Mouse (Mus musculus) thymus, adult 2 months (tissue): ENCODE results near the gene Uhrf1.

ENCODE experiments used
- CTCF ChIP-seq: fragments of 200-500 bp; IDR thresholded peaks from 2 replicates; pipeline ENCODE4 v1.5.1; 2012; ENCODE audit warnings: mild to moderate bottlenecking, control low read depth, low read length, moderate library complexity, borderline replicate concordance; ENCODE audit not compliant: control insufficient read depth, poor library complexity, insufficient read depth; ENCODE audit errors: extremely low read depth
- POLR2A ChIP-seq: fragments of 200-500 bp; IDR thresholded peaks from 2 replicates; pipeline ENCODE4 v1.6.1; 2012; ENCODE audit warnings: mild to moderate bottlenecking, low read length, control low read depth, moderate library complexity; ENCODE audit not compliant: control insufficient read depth, poor library complexity, insufficient read depth; ENCODE audit errors: extremely low read depth

DNA sequence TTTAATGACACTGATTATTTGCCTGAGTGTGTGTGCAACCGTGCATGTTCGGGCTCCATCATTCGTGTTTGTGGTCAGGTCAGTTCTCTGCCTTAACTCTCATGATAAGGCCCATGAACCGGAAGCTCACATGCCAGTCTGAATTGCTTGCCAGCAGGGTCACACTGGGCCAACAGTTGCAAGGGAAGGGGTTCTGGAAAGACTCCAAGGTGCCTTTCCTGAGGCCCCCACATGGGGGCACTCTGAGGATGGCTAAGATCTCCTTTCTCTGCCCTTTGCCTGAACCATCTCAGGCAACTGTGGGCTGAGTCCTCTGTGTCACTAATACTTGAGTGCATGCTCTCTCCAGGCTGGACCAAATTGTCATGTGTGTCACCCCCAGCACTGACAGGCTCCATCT, 34.1 kb downstream of the Uhrf1 start:
- peak; percentile 57; the same call in 1 of the 2 replicates for TF ChIP-seq CTCF
- TF ChIP-seq POLR2A, result no peak
